Mouse (Mus musculus) heart, adult 11 months (tissue): ENCODE results near the gene Klhl10.
A peak's percentile ranks its signal among the peaks of the same experiment; 100 is the strongest.

Source experiments
- DNase-seq: peaks from one replicate; pipeline ENCODE4 v3.0.0; 2022

Gene Klhl10

DNA sequence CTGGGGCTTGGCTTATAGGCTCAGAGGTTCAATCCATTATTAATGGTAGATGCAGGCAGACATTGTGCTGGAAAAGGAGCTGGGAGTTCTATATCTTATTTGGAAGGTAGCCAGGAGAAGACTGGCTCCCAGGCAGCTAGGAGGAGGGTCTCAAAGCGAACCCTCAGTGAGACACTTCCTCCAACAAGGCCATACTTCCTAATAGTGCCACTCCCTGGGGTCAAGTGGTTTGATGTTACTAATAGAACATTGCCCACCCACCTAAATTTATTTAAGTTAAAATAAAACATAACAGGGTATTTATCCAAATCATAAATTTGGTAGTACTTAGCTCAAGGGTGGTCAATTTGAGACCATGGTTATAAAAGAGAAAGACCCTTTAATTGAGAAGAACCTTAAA is 24.1 kb downstream of the Klhl10 start:
- DNase-seq, result no peak

DNA sequence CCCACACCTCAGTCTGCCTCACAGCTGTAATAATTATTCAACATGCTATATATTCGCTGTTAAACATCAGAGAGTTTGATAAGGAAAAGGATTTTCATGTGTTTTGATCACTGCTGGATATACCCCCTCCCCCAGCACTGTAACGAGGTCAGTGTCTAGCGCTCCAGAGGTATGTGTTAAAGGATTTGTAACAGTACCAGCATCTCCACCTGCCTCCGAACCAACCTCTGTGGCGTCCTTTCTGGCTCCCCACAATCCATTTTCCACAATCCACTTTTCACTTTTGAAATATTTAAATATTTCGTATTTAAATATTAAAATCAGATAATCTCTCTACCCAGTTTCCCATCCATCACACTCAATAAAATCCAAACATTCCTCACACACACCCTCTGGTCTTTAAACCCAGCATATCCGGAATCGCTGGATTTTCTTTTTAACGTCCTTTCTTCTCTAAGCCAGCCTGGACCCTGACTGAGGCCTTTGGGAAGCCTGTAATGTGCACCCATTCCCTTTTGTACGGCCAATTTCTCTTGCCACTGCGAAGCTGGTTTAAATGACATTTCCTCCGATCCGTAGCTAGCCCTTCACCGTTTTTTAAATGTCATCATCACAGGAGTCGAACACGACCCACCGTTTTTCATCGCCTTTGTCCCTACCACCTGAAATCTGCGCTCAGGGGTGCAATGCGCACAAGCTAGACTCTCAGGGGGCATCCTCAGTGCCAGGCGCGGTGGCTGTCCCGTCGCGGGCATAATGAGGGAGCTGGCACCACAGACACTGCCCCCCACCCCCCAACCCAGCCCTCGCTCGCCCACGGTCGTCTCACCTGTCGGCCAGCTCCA is 29.9 kb downstream of the Klhl10 start:
- peak; percentile 90 for DNase-seq

DNA sequence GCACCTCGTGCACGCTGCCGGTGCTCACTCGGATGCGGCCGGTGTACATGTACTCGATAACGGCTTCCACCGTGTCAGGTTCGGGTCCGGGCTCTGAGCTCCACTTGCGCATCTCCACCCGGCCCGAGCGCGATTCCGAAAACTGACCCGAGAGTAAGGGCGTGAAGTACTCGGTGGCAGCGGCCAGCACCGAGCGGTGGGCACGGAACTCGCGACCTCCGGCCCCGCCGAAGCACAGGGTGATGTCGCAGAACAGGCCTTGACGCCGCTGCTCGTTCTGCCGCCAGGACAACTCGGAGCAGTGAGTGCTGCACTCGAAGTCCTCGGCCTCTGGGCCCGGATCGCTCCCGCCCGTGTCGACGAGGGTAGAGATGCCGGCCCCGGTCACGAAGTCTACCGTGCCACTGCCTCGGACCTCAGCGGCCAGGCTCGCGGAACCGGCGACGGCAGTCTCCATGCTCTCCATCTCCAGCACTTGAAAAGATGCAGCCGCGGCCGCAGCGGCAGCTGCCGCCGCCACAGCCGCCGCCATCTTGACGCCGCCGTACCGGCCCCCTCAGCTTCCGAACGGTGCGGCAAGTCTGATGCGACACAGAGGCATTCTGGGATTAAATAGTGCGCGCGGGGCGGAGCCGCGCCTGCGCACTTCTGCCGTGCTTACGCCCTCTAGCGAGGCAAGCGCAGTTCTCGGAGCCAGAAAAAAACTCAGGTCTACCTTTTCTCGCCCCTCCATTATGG is 30.6 kb downstream of the Klhl10 start, which contains the start of gene Klhl11:
Gene Klhl11 (minus strand): TSS at position 545 of the 738 bp plus-strand sequence.
- DNase-seq, result peak; percentile 99

DNA sequence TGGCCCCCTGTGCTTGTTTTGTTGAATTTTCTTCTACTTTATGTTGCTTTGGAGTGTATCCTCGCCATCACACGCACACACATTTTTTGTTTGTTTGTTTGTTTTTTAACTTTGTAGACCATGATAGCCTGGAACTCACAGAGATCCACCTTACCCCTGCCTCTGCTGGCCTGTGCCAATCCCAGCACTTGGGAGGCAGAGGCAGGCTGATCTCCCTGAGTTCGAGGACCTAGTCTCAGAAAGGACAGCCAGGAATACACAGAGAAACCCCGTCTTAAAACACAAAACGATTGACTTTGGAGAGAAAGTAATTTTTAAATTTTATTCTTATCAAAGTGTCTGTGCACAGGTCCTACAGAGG is 31.2 kb downstream of the Klhl10 start:
- DNase-seq, result no peak

DNA sequence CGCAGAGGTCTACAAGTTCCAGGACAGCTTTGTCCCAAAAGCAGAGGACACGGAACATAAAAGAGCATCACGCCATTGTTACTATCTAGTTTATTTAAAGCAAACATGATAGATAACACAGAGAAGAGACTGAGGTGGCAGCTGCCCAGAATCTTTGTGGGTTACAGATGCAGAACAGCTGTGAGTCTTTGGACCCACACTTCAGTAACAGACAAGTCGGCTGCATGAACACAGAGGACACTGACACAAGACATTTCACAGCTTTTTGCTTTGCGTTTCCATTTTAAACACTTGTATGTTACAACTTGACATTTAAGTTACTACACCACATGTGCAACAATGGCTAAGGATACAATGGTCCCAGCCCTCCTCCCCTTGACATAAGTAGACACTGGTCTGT is 34.6 kb downstream of the Klhl10 start:
- DNase-seq, result no peak

DNA sequence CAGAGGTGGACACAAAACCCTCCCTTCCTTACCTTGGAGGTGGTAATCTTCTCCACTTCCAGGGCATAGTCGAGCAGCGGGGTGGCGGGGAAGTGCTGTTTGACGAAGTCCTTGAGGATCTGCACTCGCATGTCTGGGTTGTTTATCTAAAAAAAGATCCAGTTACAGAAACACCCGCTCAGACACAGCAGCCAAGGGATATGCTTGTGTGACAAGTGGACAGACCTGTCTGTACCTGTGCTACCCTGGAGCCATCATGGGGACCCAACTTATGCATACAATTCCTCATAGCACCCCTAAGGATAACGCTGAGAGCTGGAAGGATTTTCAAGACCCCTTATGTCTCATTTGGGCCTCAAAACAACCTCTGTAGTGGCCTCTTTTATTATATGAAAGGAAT is 37.4 kb downstream of the Klhl10 start:
- DNase-seq, result peak; percentile 72

DNA sequence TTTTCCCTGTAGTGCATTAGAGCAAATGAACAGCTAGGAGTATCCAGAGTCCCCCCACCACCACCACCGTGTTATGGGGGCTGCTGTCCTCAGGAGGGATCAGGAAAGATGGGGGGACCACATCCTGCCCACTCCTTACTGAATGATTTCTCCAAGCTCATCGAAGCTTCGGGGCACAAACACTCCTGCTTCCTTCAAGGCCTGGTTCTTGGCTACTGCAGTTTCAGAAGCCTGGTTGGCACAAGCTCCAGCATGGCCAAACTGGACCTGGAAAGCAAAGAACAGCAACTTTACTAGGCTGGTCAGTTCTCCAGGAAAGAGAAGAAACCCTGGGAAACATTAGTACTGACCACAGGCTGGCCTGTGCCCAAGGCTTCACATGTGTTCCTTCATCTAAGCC is 42.7 kb downstream of the Klhl10 start:
- peak; percentile 56 for DNase-seq

DNA sequence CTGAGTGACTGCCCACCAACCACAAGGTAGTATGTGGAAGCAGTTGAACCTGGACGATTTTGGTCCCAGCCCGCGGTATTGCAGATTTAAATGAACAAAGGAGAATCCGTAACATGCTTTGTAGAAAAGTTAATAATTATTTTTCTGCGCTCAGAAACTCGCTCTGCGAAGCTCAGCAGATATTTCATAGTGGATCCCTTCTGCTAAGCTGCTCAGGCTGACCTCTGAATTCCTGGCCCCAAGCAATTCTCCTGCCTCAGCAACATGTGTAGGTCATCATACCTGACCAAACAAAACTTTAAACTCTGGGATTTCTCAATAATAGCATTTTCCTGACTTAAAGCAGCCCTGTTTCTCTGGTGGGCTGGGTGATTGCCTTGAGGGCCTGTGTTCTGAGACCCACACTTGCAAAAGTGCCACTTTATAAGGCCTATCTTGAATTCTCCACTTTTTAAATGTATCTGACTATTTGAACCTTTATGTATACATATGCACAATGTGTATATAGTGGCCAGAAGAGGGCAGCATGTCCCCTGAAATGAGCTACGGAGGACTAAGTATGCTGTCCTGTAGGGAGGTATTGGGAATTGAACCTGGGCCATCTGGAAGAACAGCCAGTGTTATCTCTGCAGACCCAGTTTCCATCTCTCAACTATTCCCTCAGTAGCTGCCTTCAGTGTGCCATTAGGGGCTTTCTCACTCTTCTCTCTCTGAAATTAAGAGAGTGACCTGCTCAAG is 44.3 kb downstream of the Klhl10 start:
- no peak for DNase-seq

DNA sequence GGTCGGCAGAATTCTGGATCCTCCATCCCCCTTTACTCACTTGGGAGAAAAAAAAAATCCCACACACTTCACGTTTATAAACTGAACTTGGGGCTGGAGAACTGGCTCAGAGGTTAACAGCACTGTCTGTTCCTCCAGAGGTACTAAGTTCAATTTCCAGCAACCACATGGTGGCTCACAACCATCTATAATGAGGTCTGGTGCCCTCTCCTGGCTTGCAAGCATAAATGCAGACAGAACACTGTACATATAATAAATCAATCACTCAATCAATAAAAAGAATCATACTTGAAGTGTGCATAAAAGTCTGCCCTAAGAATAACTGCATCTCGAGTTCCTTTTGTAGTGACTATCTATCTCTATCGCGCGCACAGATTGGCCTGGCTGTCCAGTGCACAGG is 49.2 kb downstream of the Klhl10 start:
- DNase-seq, result no peak

DNA sequence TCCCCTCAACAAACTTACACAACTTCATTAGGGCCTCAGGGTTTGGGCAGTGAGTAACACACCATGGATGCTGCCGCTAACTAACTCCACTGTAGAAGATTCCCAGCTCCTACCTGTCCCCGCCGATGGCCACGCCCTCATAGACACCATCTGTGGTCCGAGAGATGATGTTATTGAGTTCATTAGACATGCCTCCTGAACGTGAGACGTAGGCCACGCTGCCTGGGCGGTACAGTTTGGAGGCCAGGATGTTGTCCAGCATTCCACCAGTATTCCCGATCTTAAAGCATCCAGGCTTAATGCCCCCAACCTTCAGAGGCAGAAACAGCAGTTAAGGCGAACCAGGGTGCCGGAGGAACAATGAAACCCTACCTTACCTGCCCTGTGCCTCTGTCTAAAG is 52.1 kb downstream of the Klhl10 start:
- DNase-seq, result peak; percentile 92

DNA sequence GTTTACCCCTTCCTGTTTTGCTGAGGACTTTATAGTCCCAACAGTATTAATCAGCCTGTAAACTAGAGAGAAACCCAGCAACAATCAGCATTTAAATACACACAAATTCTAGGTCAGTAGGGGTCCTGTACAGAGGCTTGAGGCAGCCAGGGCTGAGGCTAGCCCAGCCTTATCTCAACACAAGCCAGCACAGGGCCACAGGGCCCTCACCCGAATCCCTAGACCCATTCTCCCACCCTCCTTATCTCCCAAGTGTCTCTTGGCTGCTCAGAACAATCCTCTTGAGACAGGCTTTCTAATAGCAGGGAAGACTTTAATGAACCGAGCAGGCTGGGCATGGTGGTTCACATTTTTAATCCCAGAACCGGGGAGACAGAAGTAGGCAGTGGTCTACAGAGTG is 58.5 kb downstream of the Klhl10 start:
- no peak for DNase-seq

DNA sequence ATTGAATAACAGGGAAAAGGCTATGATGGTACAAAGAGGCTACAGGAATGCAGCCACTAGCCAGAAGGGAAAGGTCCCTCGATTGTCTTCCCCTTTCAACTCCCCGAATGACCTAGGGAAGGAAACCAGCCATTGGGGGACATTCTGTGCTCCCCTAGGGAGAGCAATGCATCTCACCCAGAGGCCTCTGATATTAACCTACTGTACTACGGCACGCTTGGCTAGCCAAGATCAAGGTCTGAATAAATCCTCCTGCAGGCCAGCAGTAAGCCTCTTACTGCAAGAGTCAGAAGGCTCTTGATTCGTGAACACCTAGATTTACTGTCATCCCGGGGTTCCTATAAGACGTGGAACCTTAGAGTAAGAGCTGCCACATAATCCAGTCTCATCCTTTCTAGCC is 58.9 kb downstream of the Klhl10 start:
- no peak for DNase-seq

DNA sequence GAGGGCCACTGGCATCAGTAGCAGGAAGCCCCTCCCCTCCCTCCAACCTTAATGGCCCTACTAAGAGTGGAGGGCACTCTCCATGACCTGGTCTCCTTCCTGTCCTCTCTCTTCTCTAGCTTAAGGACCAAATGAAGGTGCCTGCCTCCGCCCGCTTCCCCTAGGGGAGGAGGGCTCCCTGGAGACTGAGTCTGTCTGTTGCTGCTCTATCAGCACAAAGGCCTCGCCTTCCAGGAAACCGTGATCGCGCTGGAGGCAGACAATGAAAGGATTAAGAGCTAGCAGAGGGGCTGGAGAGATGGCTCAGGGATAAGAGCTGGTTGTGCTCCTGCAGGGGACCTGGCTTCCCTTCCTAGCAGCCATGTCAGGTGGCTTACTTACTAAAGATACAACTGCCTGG is 59.6 kb downstream of the Klhl10 start:
- DNase-seq, result no peak

DNA sequence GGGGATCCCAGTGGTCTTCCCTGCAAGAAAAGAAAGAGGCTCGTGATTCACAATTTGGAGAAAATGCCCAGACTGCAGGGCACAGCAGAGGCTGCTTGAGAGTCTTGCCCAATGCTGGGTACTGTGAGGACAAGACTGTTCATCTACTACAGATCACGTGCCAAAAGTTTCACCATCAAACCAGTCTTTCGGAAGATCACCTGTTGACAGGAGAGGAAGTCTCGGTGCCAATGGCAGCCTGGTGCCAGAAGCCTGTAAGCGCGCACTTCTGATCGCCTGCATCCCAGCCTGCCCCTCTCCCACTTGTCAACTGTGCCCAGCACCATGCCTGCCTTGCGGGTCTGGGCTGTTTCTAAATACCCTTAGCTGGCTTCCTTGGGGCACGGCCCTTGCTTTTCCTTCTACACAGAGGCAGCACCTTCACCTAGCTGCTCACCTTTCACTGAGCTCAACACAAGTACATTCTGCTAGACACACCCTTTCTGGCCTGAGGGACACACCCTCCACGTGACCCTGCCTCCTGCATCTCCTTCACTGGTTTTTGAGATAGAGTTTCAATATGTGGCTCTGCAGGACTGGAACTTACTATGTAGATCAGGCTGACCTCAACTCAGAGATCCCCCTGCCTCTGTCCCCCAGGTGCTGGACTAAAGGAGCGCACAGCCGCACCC is 63.4 kb downstream of the Klhl10 start:
- DNase-seq, result no peak

DNA sequence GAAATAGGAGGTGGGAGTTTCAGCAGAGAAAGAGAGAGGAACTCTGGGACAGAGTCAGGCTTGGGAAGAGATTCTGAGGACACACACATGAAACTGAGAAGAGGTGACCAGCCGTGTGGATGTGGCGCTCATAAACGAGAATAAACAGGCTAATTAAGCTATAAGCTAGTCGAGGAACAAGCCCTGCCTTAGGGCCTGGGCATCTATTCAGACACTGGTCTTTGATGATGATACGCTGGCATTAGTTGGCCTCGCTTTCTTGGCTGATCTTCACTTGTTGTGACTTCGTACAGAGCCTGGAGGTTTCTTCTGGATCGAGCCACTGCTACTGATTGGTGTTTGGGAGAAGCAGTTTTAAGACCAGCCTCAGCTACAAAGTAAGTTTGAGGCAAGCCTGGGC is 64.3 kb downstream of the Klhl10 start:
- DNase-seq, result no peak
